Mouse (Mus musculus) hindbrain, postnatal 0 days (tissue): ENCODE measurements around the gene Olfr987. TPM values are rescaled to one million over a fixed set of nuclear protein-coding genes. Genes with fewer than 3 reads are reported as not detected.

Source experiments
- ATAC-seq: fragments of 200-750 bp; cut with Nextera tagmentation; 2 replicates; pipeline ENCODE4 v1.8.0; 2017; ENCODE audit warnings: mild to moderate bottlenecking, moderate TSS enrichment, moderate library complexity
- DNase-seq: peaks from one replicate; pipeline ENCODE4 v3.0.0-alpha.2; 2015; ENCODE audit warnings: low spot score
- H3K27ac ChIP-seq: fragments of 300-500 bp; sonication (generic); 2 replicates; pipeline ENCODE4 v1.5.1; 2014; ENCODE audit warnings: mild to moderate bottlenecking
- H3K27me3 ChIP-seq: fragments of 300-500 bp; sonication (generic); 2 replicates; pipeline ENCODE4 v1.6.1; 2014; ENCODE audit warnings: low read length, mixed read lengths; ENCODE audit not compliant: insufficient read depth
- H3K36me3 ChIP-seq: fragments of 300-500 bp; sonication (generic); 2 replicates; pipeline ENCODE4 v1.6.1; 2014; ENCODE audit warnings: low read length, mixed read lengths; ENCODE audit not compliant: insufficient read depth
- H3K4me1 ChIP-seq: fragments of 300-500 bp; sonication (generic); 2 replicates; pipeline ENCODE4 v1.6.1; 2014; ENCODE audit warnings: antibody characterized with exemption, low read length, mixed read lengths; ENCODE audit not compliant: insufficient read depth
- H3K4me2 ChIP-seq: fragments of 300-500 bp; sonication (generic); 2 replicates; pipeline ENCODE4 v1.6.1; 2014; ENCODE audit warnings: low read depth, mild to moderate bottlenecking, low read length, moderate library complexity, mixed read lengths
- H3K4me3 ChIP-seq: fragments of 300-500 bp; sonication (generic); 2 replicates; pipeline ENCODE4 v1.5.1; 2014; ENCODE audit warnings: low read length
- H3K9ac ChIP-seq: fragments of 300-500 bp; sonication (generic); replicated peaks from 2 replicates; pipeline ENCODE4 v1.6.1; 2014; ENCODE audit warnings: mild to moderate bottlenecking, low read length, moderate library complexity, mixed read lengths
- H3K9me3 ChIP-seq: fragments of 300-500 bp; sonication (generic); 2 replicates; pipeline ENCODE4 v1.6.1; 2016; ENCODE audit warnings: low read length, mixed read lengths
- CTCF ChIP-seq: IDR thresholded peaks from 2 replicates; pipeline ENCODE4 v1.5.1; 2016; ENCODE audit warnings: antibody characterized with exemption, control low read depth, low read depth
- WGBS: fragments of 180-500 bp; shearing (Covaris S2); extraction: QIAGEN DNeasy Blood & Tissue Kit; methylation state at CpG from one replicate; pipeline ENCODE4 v1.1.7; 2014; 5-methylcytosine and 5-hydroxymethylcytosine counted together
- polyA plus RNA-seq: library from polyadenylated mRNA; unstranded; fragments of >200 nt; fragmentation: Nextera tagmentation; extraction: Ambion mirVana; gene quantifications from 2 replicates; pipeline ENCODE4 v1.2.1, GENCODE M21; 2015
- total RNA-seq: library from RNA; depleted of rRNA; stranded (reverse); fragments of >200 nt; gene quantifications from 2 replicates; pipeline ENCODE4 v1.2.3, GENCODE M21; 2014; rRNA removed

Gene Olfr987
- total and polyA plus RNA-seq, 2 experiments from 2014 or later, result not detected

GRCm38 (mm10) chr2:85281023-85281422, 58.1 kb downstream of the Olfr987 start:
- Histone ChIP-seq H3K4me2 (no peak overlapping the region), H3K27ac (no peak overlapping the region), H3K4me1 (no peaks in the 10 kb centered on the region), H3K4me3 (no peak overlapping the region), H3K27me3 (no peaks in the 10 kb centered on the region), H3K9me3 (no peaks in the 10 kb centered on the region), H3K9ac (no peak overlapping the region), H3K36me3 (no peaks in the 10 kb centered on the region)
- DNase-seq, result no peak
- no peak for ATAC-seq
- WGBS, result 64% methylated on average over 4 of the region's 4 CpGs
- TF ChIP-seq CTCF, result no peak

Other genes starting within 250 kb of the Olfr987 start
- 22.2 and 24.2 TPM in 2 replicates for gene Aplnr, start 203.1 kb downstream of the Olfr987 start, total RNA-seq
- 21.0 and 22.1 TPM in 2 replicates for gene Aplnr, start 203.1 kb downstream of the Olfr987 start, polyA plus RNA-seq
- gene Lrrc55, start 142.1 kb downstream of the Olfr987 start, total RNA-seq, result 27.3 and 33.7 TPM in 2 replicates
- 9.0 and 9.7 TPM in 2 replicates for gene Lrrc55, start 142.1 kb downstream of the Olfr987 start, polyA plus RNA-seq
- gene Olfr988, start 23.9 kb upstream of the Olfr987 start, total RNA-seq, result not detected in 2 replicates
- not detected in 2 replicates for gene Olfr988, start 23.9 kb upstream of the Olfr987 start, polyA plus RNA-seq
- gene Olfr992, start 70.2 kb upstream of the Olfr987 start, total RNA-seq, result not detected in 2 replicates
- gene Olfr992, start 70.2 kb upstream of the Olfr987 start, polyA plus RNA-seq, result not detected in 2 replicates
- gene Olfr993, start 75.6 kb upstream of the Olfr987 start, total RNA-seq, result not detected in 2 replicates
- gene Olfr993, start 75.6 kb upstream of the Olfr987 start, polyA plus RNA-seq, result not detected in 2 replicates
- gene Olfr994, start 97.1 kb upstream of the Olfr987 start, total RNA-seq, result not detected in 2 replicates
- gene Olfr994, start 97.1 kb upstream of the Olfr987 start, polyA plus RNA-seq, result not detected in 2 replicates
- not detected in 2 replicates for gene Olfr995, start 104.3 kb upstream of the Olfr987 start, total RNA-seq
- not detected in 2 replicates for gene Olfr995, start 104.3 kb upstream of the Olfr987 start, polyA plus RNA-seq
- gene 4833423E24Rik, start 179.7 kb upstream of the Olfr987 start, total RNA-seq, result 0.29 TPM in 1 of 2 replicates, not detected in the other
- 0.23 and 0.79 TPM in 2 replicates for gene 4833423E24Rik, start 179.7 kb upstream of the Olfr987 start, polyA plus RNA-seq
- gene Olfr996, start 239.9 kb upstream of the Olfr987 start, total RNA-seq, result not detected in 2 replicates
- not detected in 2 replicates for gene Olfr996, start 239.9 kb upstream of the Olfr987 start, polyA plus RNA-seq
- gene Olfr998, start 249.6 kb upstream of the Olfr987 start, total RNA-seq, result not detected in 2 replicates
- gene Olfr998, start 249.6 kb upstream of the Olfr987 start, polyA plus RNA-seq, result not detected in 2 replicates